11 mouse cellular contexts compared by ENCODE assay signal in genomic region chr4:149056957-149057356, GRCm38 (mm10). TPM values are rescaled to one million over a fixed set of nuclear protein-coding genes. Genes with fewer than 3 reads are reported as not detected.
DNase-seq lines count a peak whose midpoint lies in the region; ATAC-seq and TF ChIP-seq lines count a peak whose summit lies in the region.
"Had no signal": no experiment of that assay in that cellular context is flagged by ENCODE, and none has a peak within 500 bp of the region (broad histone marks: within the 10 kb centered on the region; RNA-seq: fewer than 3 reads in every experiment).

No protein-coding gene starts in this region.

- WGBS in hindbrain, embryonic 10.5 days = 78% methylated on average over 16 of the region's 16 CpGs
- 72% methylated on average over 16 of the region's 16 CpGs for WGBS in hindbrain, embryonic 16.5 days
- 70% methylated on average over 16 of the region's 16 CpGs for WGBS in midbrain, embryonic 13.5 days
- 77% methylated on average over 16 of the region's 16 CpGs for WGBS in midbrain, embryonic 11.5 days
- 56% methylated on average over 16 of the region's 16 CpGs for WGBS in intestine, postnatal 0 days

- no peak overlapping the region for H3K4me3 ChIP-seq in hindbrain, embryonic 10.5 days
- H3K4me3 ChIP-seq in hindbrain, embryonic 16.5 days (ENCODE audit: low read length) = no peak overlapping the region
- no peak overlapping the region for H3K4me3 ChIP-seq in midbrain, embryonic 13.5 days (replicated peaks)
- H3K4me3 ChIP-seq in midbrain, embryonic 11.5 days (ENCODE audit: low read depth, low read length) = no peak overlapping the region
- no peak overlapping the region for H3K4me3 ChIP-seq in intestine, postnatal 0 days (ENCODE audit: low read depth, low read length)
- H3K4me3 ChIP-seq in left cerebral cortex, adult 2 months = no peak overlapping the region
- H3K4me3 ChIP-seq: embryonic facial prominence, embryonic 12.5 days; myocyte had no signal

- intact Hi-C loops in left cerebral cortex, adult 2 months (cut with DNase I) = no loop called here

- peaks cover 2% of the 10 kb centered on the region for H3K27me3 ChIP-seq in hindbrain, embryonic 10.5 days (ENCODE audit: insufficient read depth, poor library complexity, severe bottlenecking)
- no peaks in the 10 kb centered on the region; the same call in 1 of the 2 replicates for H3K27me3 ChIP-seq in hindbrain, embryonic 16.5 days (replicated peaks; ENCODE audit: control insufficient read depth, insufficient read depth, low read length)
- H3K27me3 ChIP-seq in midbrain, embryonic 13.5 days = peaks cover 3% of the 10 kb centered on the region; the same call in 1 of the 2 replicates
- H3K27me3 ChIP-seq in midbrain, embryonic 11.5 days (ENCODE audit: control insufficient read depth, insufficient read depth, low read length) = no peaks in the 10 kb centered on the region; the same call in 1 of the 2 replicates
- no peaks in the 10 kb centered on the region for H3K27me3 ChIP-seq in intestine, postnatal 0 days (replicated peaks; ENCODE audit: control insufficient read depth, insufficient read depth, low read length)
- H3K27me3 ChIP-seq: embryonic facial prominence, embryonic 12.5 days had no signal

- H3K9ac ChIP-seq in hindbrain, embryonic 16.5 days (ENCODE audit: low read depth, low read length) = no peak overlapping the region
- H3K9ac ChIP-seq in midbrain, embryonic 13.5 days (replicated peaks) = peak overlapping the region; percentile 46; the same call in 1 of the 2 replicates
- no peak overlapping the region for H3K9ac ChIP-seq in midbrain, embryonic 11.5 days (ENCODE audit: low read length)
- no peak overlapping the region for H3K9ac ChIP-seq in intestine, postnatal 0 days (ENCODE audit: low read depth, low read length)
- H3K9ac ChIP-seq: embryonic facial prominence, embryonic 12.5 days had no signal

- no peak for ATAC-seq in hindbrain, embryonic 16.5 days
- ATAC-seq in midbrain, embryonic 13.5 days = peak; percentile 31; the same call in 1 of the 2 replicates
- no peak for ATAC-seq in midbrain, embryonic 11.5 days (ENCODE audit: low FRiP score)
- peak; percentile 81 for ATAC-seq in intestine, postnatal 0 days

- H3K4me1 ChIP-seq in hindbrain, embryonic 10.5 days (replicated peaks) = peaks cover 53% of the 10 kb centered on the region
- peaks cover 22% of the 10 kb centered on the region for H3K4me1 ChIP-seq in hindbrain, embryonic 16.5 days (ENCODE audit: control insufficient read depth, insufficient read depth, low read depth, low read length)
- peaks cover 51% of the 10 kb centered on the region for H3K4me1 ChIP-seq in midbrain, embryonic 13.5 days (replicated peaks)
- peaks cover 2% of the 10 kb centered on the region for H3K4me1 ChIP-seq in midbrain, embryonic 11.5 days (ENCODE audit: control insufficient read depth, insufficient read depth, low read length)
- H3K4me1 ChIP-seq in intestine, postnatal 0 days (replicated peaks; ENCODE audit: control insufficient read depth, insufficient read depth, low read length) = no peaks in the 10 kb centered on the region; the same call in 1 of the 2 replicates

- H3K4me2 ChIP-seq in hindbrain, embryonic 16.5 days (ENCODE audit: low read length) = no peak overlapping the region
- no peak overlapping the region for H3K4me2 ChIP-seq in midbrain, embryonic 13.5 days (replicated peaks)
- no peak overlapping the region for H3K4me2 ChIP-seq in midbrain, embryonic 11.5 days
- H3K4me2 ChIP-seq in intestine, postnatal 0 days (replicated peaks; ENCODE audit: low read depth) = 0 out of 2 replicates have a peak overlapping the region, but pooled peaks have one; percentile 1
- H3K4me2 ChIP-seq: embryonic facial prominence, embryonic 12.5 days had no signal

- 0 out of 2 replicates have a peak overlapping the region, but pooled peaks have one; percentile 35 for H3K27ac ChIP-seq in hindbrain, embryonic 10.5 days
- H3K27ac ChIP-seq in hindbrain, embryonic 16.5 days (ENCODE audit: low read depth, low read length) = no peak overlapping the region
- H3K27ac ChIP-seq in midbrain, embryonic 13.5 days = 0 out of 2 replicates have a peak overlapping the region, but pooled peaks have one; percentile 35
- H3K27ac ChIP-seq in midbrain, embryonic 11.5 days (ENCODE audit: low read depth, low read length) = no peak overlapping the region
- H3K27ac ChIP-seq in intestine, postnatal 0 days (ENCODE audit: low read depth, low read length) = no peak overlapping the region
- no peak overlapping the region for H3K27ac ChIP-seq in left cerebral cortex, adult 2 months

- H3K9me3 ChIP-seq in hindbrain, embryonic 10.5 days = no peaks in the 10 kb centered on the region
- H3K9me3 ChIP-seq in hindbrain, embryonic 16.5 days (ENCODE audit: control insufficient read depth, low read length) = no peaks in the 10 kb centered on the region
- H3K9me3 ChIP-seq in midbrain, embryonic 13.5 days = no peaks in the 10 kb centered on the region
- no peaks in the 10 kb centered on the region for H3K9me3 ChIP-seq in midbrain, embryonic 11.5 days (ENCODE audit: control insufficient read depth, low read length)
- H3K9me3 ChIP-seq in intestine, postnatal 0 days (ENCODE audit: control insufficient read depth) = no peaks in the 10 kb centered on the region
- H3K9me3 ChIP-seq: embryonic facial prominence, embryonic 12.5 days had no signal

- no peak for DNase-seq in hindbrain, embryonic 10.5 days (ENCODE audit: low spot score)
- no peak for DNase-seq in midbrain, embryonic 11.5 days (ENCODE audit: low spot score, missing footprints)
- DNase-seq in yolk sac, embryonic 10.5 days (ENCODE audit: low spot score) = peak; percentile 28
- no peak for DNase-seq in left cerebral cortex, adult 2 months (ENCODE audit: extremely low spot score in 1 of 2, low spot score in 2 of 2)
- DNase-seq: cerebellum, adult 9-10 months; right cerebral cortex, postnatal 25 days had no signal

- TF ChIP-seq CTCF in intestine, postnatal 0 days (IDR thresholded peaks at IDR 0.05; ENCODE audit: low read depth) = peak; percentile 72
- no peak for TF ChIP-seq CTCF in left cerebral cortex, adult 2 months (IDR thresholded peaks at IDR 0.05)

- H3K36me3 ChIP-seq in hindbrain, embryonic 10.5 days = no peaks in the 10 kb centered on the region
- H3K36me3 ChIP-seq in hindbrain, embryonic 16.5 days (ENCODE audit: control insufficient read depth, insufficient read depth, low read length) = no peaks in the 10 kb centered on the region
- H3K36me3 ChIP-seq in midbrain, embryonic 13.5 days = no peaks in the 10 kb centered on the region
- H3K36me3 ChIP-seq in midbrain, embryonic 11.5 days (ENCODE audit: control insufficient read depth, insufficient read depth, low read length) = no peaks in the 10 kb centered on the region; the same call in 1 of the 2 replicates
- H3K36me3 ChIP-seq in intestine, postnatal 0 days (ENCODE audit: control insufficient read depth, insufficient read depth) = no peaks in the 10 kb centered on the region
- H3K36me3 ChIP-seq: embryonic facial prominence, embryonic 12.5 days had no signal

RNA-seq across cellular contexts. Expression of gene Pex14, which starts 42.7 kb away (rescaled TPM):
- 60.4 and 60.8 TPM in 2 replicates for polyA plus RNA-seq in hindbrain, embryonic 10.5 days (2016; fragmentation: Nextera tagmentation; extraction: Ambion mirVana)
- polyA plus RNA-seq in hindbrain, embryonic 16.5 days (2015; fragmentation: Nextera tagmentation; extraction: Ambion mirVana) = 62.4 and 63.9 TPM in 2 replicates
- 50.6 and 55.6 TPM in 2 replicates for polyA plus RNA-seq in midbrain, embryonic 13.5 days (2015; fragmentation: Nextera tagmentation; extraction: Ambion mirVana)
- 31.3 and 35.9 TPM in 2 replicates for polyA plus RNA-seq in midbrain, embryonic 11.5 days (2014; fragmentation: Nextera tagmentation; extraction: Ambion mirVana)
- polyA plus RNA-seq in intestine, postnatal 0 days (2015; fragmentation: Nextera tagmentation; extraction: Ambion mirVana) = 48.9 and 56.0 TPM in 2 replicates
- 10 to 100 TPM; 49.3 to 50.4 TPM for total RNA-seq in left cerebral cortex, adult 2 months (2021)

RNA-seq across cellular contexts. Expression of gene Dffa, which starts 47.0 kb away (rescaled TPM):
- polyA plus RNA-seq in hindbrain, embryonic 10.5 days (2016; fragmentation: Nextera tagmentation; extraction: Ambion mirVana) = 33.1 and 36.3 TPM in 2 replicates
- polyA plus RNA-seq in hindbrain, embryonic 16.5 days (2015; fragmentation: Nextera tagmentation; extraction: Ambion mirVana) = 24.6 and 25.6 TPM in 2 replicates
- 24.7 and 25.5 TPM in 2 replicates for polyA plus RNA-seq in midbrain, embryonic 13.5 days (2015; fragmentation: Nextera tagmentation; extraction: Ambion mirVana)
- 24.9 and 25.3 TPM in 2 replicates for polyA plus RNA-seq in midbrain, embryonic 11.5 days (2014; fragmentation: Nextera tagmentation; extraction: Ambion mirVana)
- polyA plus RNA-seq in intestine, postnatal 0 days (2015; fragmentation: Nextera tagmentation; extraction: Ambion mirVana) = 26.9 and 28.2 TPM in 2 replicates
- 10 to 100 TPM; 62.2 to 69.7 TPM for total RNA-seq in left cerebral cortex, adult 2 months (2021)

Comparison
In these comparisons a context has a peak if more than half of its experiments do, and no peak if none do; other contexts are left out.
1. H3K27ac ChIP-seq: peak in hindbrain, embryonic 10.5 days (single experiment) and midbrain, embryonic 13.5 days (single experiment); none in hindbrain, embryonic 16.5 days (single experiment), midbrain, embryonic 11.5 days (single experiment), intestine, postnatal 0 days (single experiment) and left cerebral cortex, adult 2 months (single experiment).
2. ATAC-seq: peak in midbrain, embryonic 13.5 days (single experiment) and intestine, postnatal 0 days (single experiment); none in hindbrain, embryonic 16.5 days (single experiment) and midbrain, embryonic 11.5 days (single experiment).